Mouse (Mus musculus) hindbrain, embryonic 14.5 days (tissue): ENCODE measurements around the gene Tanc1. TPM values are rescaled to one million over a fixed set of nuclear protein-coding genes. Genes with fewer than 3 reads are reported as not detected.

Source experiments
- ATAC-seq: fragments of 200-750 bp; cut with Nextera tagmentation; 2 replicates; pipeline ENCODE4 v1.8.0; 2017; ENCODE audit warnings: moderate number of reproducible peaks, mild to moderate bottlenecking, moderate TSS enrichment, moderate library complexity; ENCODE audit not compliant: low FRiP score
- DNase-seq: peaks from one replicate; pipeline ENCODE4 v3.0.0-alpha.2; 2015; ENCODE audit warnings: low spot score
- H3K27ac ChIP-seq: fragments of 300-500 bp; sonication (generic); 2 replicates; pipeline ENCODE4 v1.5.1; 2014; ENCODE audit warnings: mild to moderate bottlenecking, moderate library complexity
- H3K27me3 ChIP-seq: fragments of 300-500 bp; sonication (generic); 2 replicates; pipeline ENCODE4 v1.6.1; 2014; ENCODE audit warnings: mild to moderate bottlenecking, low read length, mixed read lengths; ENCODE audit not compliant: control insufficient read depth, insufficient read depth
- H3K36me3 ChIP-seq: fragments of 300-500 bp; sonication (generic); replicated peaks from 2 replicates; pipeline ENCODE4 v1.6.1; 2014; ENCODE audit not compliant: control insufficient read depth, insufficient read depth
- H3K4me1 ChIP-seq: fragments of 300-500 bp; sonication (generic); replicated peaks from 2 replicates; pipeline ENCODE4 v1.6.1; 2014; ENCODE audit warnings: antibody characterized with exemption, low read length, mixed read lengths; ENCODE audit not compliant: control insufficient read depth, insufficient read depth
- H3K4me2 ChIP-seq: fragments of 300-500 bp; sonication (generic); replicated peaks from 2 replicates; pipeline ENCODE4 v1.6.1; 2014; ENCODE audit warnings: mild to moderate bottlenecking, moderate library complexity
- H3K4me3 ChIP-seq: fragments of 300-500 bp; sonication (generic); replicated peaks from 2 replicates; pipeline ENCODE4 v1.5.1; 2014; ENCODE audit warnings: mild to moderate bottlenecking, low read length
- H3K9ac ChIP-seq: fragments of 300-500 bp; sonication (generic); 2 replicates; pipeline ENCODE4 v1.6.1; 2014
- H3K9me3 ChIP-seq: fragments of 300-500 bp; sonication (generic); 2 replicates; pipeline ENCODE4 v1.6.1; 2016; ENCODE audit warnings: low read length; ENCODE audit not compliant: control insufficient read depth
- WGBS: fragments of 180-500 bp; shearing (Covaris S2); extraction: QIAGEN DNeasy Blood & Tissue Kit; methylation state at CpG from one replicate; pipeline ENCODE4 v1.1.7; 2014; 5-methylcytosine and 5-hydroxymethylcytosine counted together
- polyA plus RNA-seq: library from polyadenylated mRNA; unstranded; fragments of >200 nt; fragmentation: Nextera tagmentation; extraction: Ambion mirVana; gene quantifications from 2 replicates; pipeline ENCODE4 v1.2.1, GENCODE M21; 2014

Tanc1 gene
- polyA plus RNA-seq, 1 experiment from 2014 or later = 7.9 TPM

- ATAC-seq (no peak), DNase-seq (no peak)
- Histone ChIP-seq H3K9me3 (no peaks in the 10 kb centered on the region), H3K9ac (no peak overlapping the region), H3K4me3 (no peak overlapping the region), H3K36me3 (peaks cover 7% of the 10 kb centered on the region), H3K27ac (no peak overlapping the region), H3K4me2 (no peak overlapping the region), H3K27me3 (no peaks in the 10 kb centered on the region), H3K4me1 (no peaks in the 10 kb centered on the region)
- 93% methylated on average over 6 of the region's 6 CpGs for WGBS
These were observed 250.8 kb downstream of the Tanc1 start for GRCm38 (mm10) chr2:59862618-59863017.

- no peak for ATAC-seq
- Histone ChIP-seq H3K27me3 (no peaks in the 10 kb centered on the region), H3K4me2 (no peak overlapping the region), H3K36me3 (no peaks in the 10 kb centered on the region), H3K27ac (no peak overlapping the region), H3K9me3 (no peaks in the 10 kb centered on the region), H3K9ac (no peak overlapping the region), H3K4me3 (no peak overlapping the region), H3K4me1 (no peaks in the 10 kb centered on the region)
- no peak for DNase-seq
- WGBS = 88% methylated on average over 6 of the region's 6 CpGs
These were observed 258.7 kb downstream of the Tanc1 start for GRCm38 (mm10) chr2:59870526-59870925.

GRCm38 (mm10) chr2:59876482-59876881, 264.6 kb downstream of the Tanc1 start:
- Histone ChIP-seq H3K27ac (no peak overlapping the region), H3K4me3 (no peak overlapping the region), H3K4me1 (no peaks in the 10 kb centered on the region), H3K4me2 (no peak overlapping the region), H3K27me3 (no peaks in the 10 kb centered on the region), H3K36me3 (no peaks in the 10 kb centered on the region), H3K9ac (no peak overlapping the region), H3K9me3 (peaks cover 5% of the 10 kb centered on the region; the same call in 1 of the 2 replicates)
- ATAC-seq (no peak), DNase-seq (no peak)
- WGBS = 89% methylated on average over 15 of the region's 15 CpGs

- H3K27ac ChIP-seq = no peak overlapping the region
- WGBS = 73% methylated on average over 4 of the region's 4 CpGs
These were observed 265.5 kb downstream of the Tanc1 start for GRCm38 (mm10) chr2:59877335-59877734.

GRCm38 (mm10) chr2:59878221-59878620, 266.4 kb downstream of the Tanc1 start:
- no peak for DNase-seq
- H3K9ac ChIP-seq = no peak overlapping the region
- no peak for ATAC-seq
- no peak overlapping the region for H3K4me3 ChIP-seq
- H3K36me3 ChIP-seq = no peaks in the 10 kb centered on the region
- no peak overlapping the region for H3K4me2 ChIP-seq
- H3K9me3 ChIP-seq = peaks cover 5% of the 10 kb centered on the region; the same call in 1 of the 2 replicates
- no peaks in the 10 kb centered on the region for H3K27me3 ChIP-seq
- no peak overlapping the region for H3K27ac ChIP-seq
- 77% methylated on average over 19 of the region's 19 CpGs for WGBS
- H3K4me1 ChIP-seq = 0 out of 2 replicates have a peak, but pooled peaks cover 3% of the 10 kb centered on the region

More at GRCm38 (mm10) chr2:59877335-59877734, 265.5 kb downstream of the Tanc1 start:
- Histone ChIP-seq H3K4me1 (0 out of 2 replicates have a peak, but pooled peaks cover 3% of the 10 kb centered on the region), H3K4me2 (no peak overlapping the region), H3K4me3 (no peak overlapping the region), H3K27me3 (no peaks in the 10 kb centered on the region), H3K9me3 (peaks cover 5% of the 10 kb centered on the region; the same call in 1 of the 2 replicates), H3K9ac (no peak overlapping the region), H3K36me3 (no peaks in the 10 kb centered on the region)
- ATAC-seq (no peak), DNase-seq (no peak)

- 0 out of 2 replicates have a peak, but pooled peaks cover 3% of the 10 kb centered on the region for H3K4me1 ChIP-seq
- 81% methylated on average over 6 of the region's 6 CpGs for WGBS
- ATAC-seq = no peak
- peaks cover 5% of the 10 kb centered on the region; the same call in 1 of the 2 replicates for H3K9me3 ChIP-seq
- peak overlapping the region; percentile 74; the same call in 1 of the 2 replicates for H3K9ac ChIP-seq
- H3K27me3 ChIP-seq = no peaks in the 10 kb centered on the region
- H3K4me3 ChIP-seq = peak overlapping the region; percentile 73
- H3K4me2 ChIP-seq = peak overlapping the region; percentile 83
- H3K27ac ChIP-seq = no peak overlapping the region
- DNase-seq = no peak
- H3K36me3 ChIP-seq = no peaks in the 10 kb centered on the region
These were observed 269.6 kb downstream of the Tanc1 start for GRCm38 (mm10) chr2:59881404-59881803.

- Histone ChIP-seq H3K9ac (peak within 1 kb of the TSS; percentile 74), H3K27me3 (no peaks in the 10 kb centered on the region), H3K9me3 (peaks cover 5% of the 10 kb centered on the region; the same call in 1 of the 2 replicates), H3K4me1 (0 out of 2 replicates have a peak, but pooled peaks cover 3% of the 10 kb centered on the region), H3K36me3 (no peaks in the 10 kb centered on the region), H3K4me2 (peak within 1 kb of the TSS; percentile 83), H3K27ac (0 out of 2 replicates have a peak within 1 kb of the TSS, but pooled peaks have one; percentile 12), H3K4me3 (peak within 1 kb of the TSS; percentile 73)
- DNase-seq (peak; percentile 89), ATAC-seq (peak; percentile 95)
- 5% methylated on average over 57 of the region's 57 CpGs for WGBS
These were observed 270.2 kb downstream of the Tanc1 start, which contains the start of gene Wdsub1 for GRCm38 (mm10) chr2:59881831-59882741. Gene Wdsub1, minus strand, starts transcription at chr2:59882591.

GRCm38 (mm10) chr2:59882742-59883281, 271.0 kb downstream of the Tanc1 start:
- Histone ChIP-seq H3K9me3 (peaks cover 5% of the 10 kb centered on the region; the same call in 1 of the 2 replicates), H3K9ac (no peak overlapping the region), H3K27me3 (no peaks in the 10 kb centered on the region), H3K4me3 (peak overlapping the region; percentile 73), H3K36me3 (no peaks in the 10 kb centered on the region), H3K4me1 (0 out of 2 replicates have a peak, but pooled peaks cover 3% of the 10 kb centered on the region), H3K27ac (no peak overlapping the region), H3K4me2 (peak overlapping the region; percentile 83)
- DNase-seq = no peak
- peak; percentile 17; the same call in 1 of the 2 replicates for ATAC-seq
- 74% methylated on average over 8 of the region's 8 CpGs for WGBS

GRCm38 (mm10) chr2:59889699-59890098, 277.9 kb downstream of the Tanc1 start:
- ATAC-seq = no peak
- WGBS = 83% methylated on average over 6 of the region's 6 CpGs
- no peak overlapping the region for H3K9ac ChIP-seq

More at GRCm38 (mm10) chr2:59889699-59890098, 277.9 kb downstream of the Tanc1 start:
- Histone ChIP-seq H3K9me3 (no peaks in the 10 kb centered on the region), H3K4me2 (no peak overlapping the region), H3K4me3 (no peak overlapping the region), H3K36me3 (no peaks in the 10 kb centered on the region), H3K27me3 (no peaks in the 10 kb centered on the region), H3K4me1 (no peaks in the 10 kb centered on the region), H3K27ac (no peak overlapping the region)
- no peak for DNase-seq
